Mouse (Mus musculus): ENCODE measurements around the gene Exoc3. TPM values are rescaled to one million over a fixed set of nuclear protein-coding genes. Genes with fewer than 3 reads are reported as not detected.

Exoc3 gene
- polyA plus RNA-seq, 1 experiment from 2014 or later, result 118 TPM

GRCm38 (mm10) chr13:74192613-74193012, 15.9 kb downstream of the Exoc3 start:
- no peak overlapping the region for H3K27ac ChIP-seq (ENCODE audit: low read depth, low read length)
- ATAC-seq, result 0 out of 2 replicates have a peak, but pooled peaks have one; percentile 54
- no peak overlapping the region for H3K9ac ChIP-seq (ENCODE audit: low read depth, low read length)
- 90% methylated on average over 6 of the region's 6 CpGs for WGBS
- no peak overlapping the region for H3K4me3 ChIP-seq (ENCODE audit: low read length)
- no peaks in the 10 kb centered on the region for H3K9me3 ChIP-seq (ENCODE audit: control insufficient read depth, low read length)
- peaks cover 23% of the 10 kb centered on the region for H3K36me3 ChIP-seq (ENCODE audit: control insufficient read depth, insufficient read depth, low read length)
- no peaks in the 10 kb centered on the region for H3K27me3 ChIP-seq (replicated peaks; ENCODE audit: control insufficient read depth, insufficient read depth, low read length)
- no peaks in the 10 kb centered on the region for H3K4me1 ChIP-seq (ENCODE audit: control insufficient read depth, insufficient read depth, low read depth, low read length)
- no peak overlapping the region for H3K4me2 ChIP-seq (ENCODE audit: low read length)

GRCm38 (mm10) chr13:74183011-74183695, 25.4 kb downstream of the Exoc3 start:
- Histone ChIP-seq H3K9ac (ENCODE audit: low read depth, low read length) (no peak overlapping the region), H3K9me3 (ENCODE audit: control insufficient read depth, low read length) (no peaks in the 10 kb centered on the region), H3K27ac (ENCODE audit: low read depth, low read length) (no peak overlapping the region), H3K4me2 (ENCODE audit: low read length) (no peak overlapping the region), H3K4me3 (ENCODE audit: low read length) (no peak overlapping the region), H3K36me3 (ENCODE audit: control insufficient read depth, insufficient read depth, low read length) (peaks cover 23% of the 10 kb centered on the region), H3K27me3 (replicated peaks; ENCODE audit: control insufficient read depth, insufficient read depth, low read length) (no peaks in the 10 kb centered on the region), H3K4me1 (ENCODE audit: control insufficient read depth, insufficient read depth, low read depth, low read length) (no peaks in the 10 kb centered on the region)
- 92% methylated on average over 5 of the region's 5 CpGs for WGBS
- ATAC-seq, result no peak

GRCm38 (mm10) chr13:74172036-74172435, 36.5 kb downstream of the Exoc3 start:
- Histone ChIP-seq H3K4me2 (ENCODE audit: low read length) (no peak overlapping the region), H3K27ac (ENCODE audit: low read depth, low read length) (no peak overlapping the region), H3K9ac (ENCODE audit: low read depth, low read length) (no peak overlapping the region), H3K4me3 (ENCODE audit: low read length) (no peak overlapping the region), H3K27me3 (replicated peaks; ENCODE audit: control insufficient read depth, insufficient read depth, low read length) (no peaks in the 10 kb centered on the region), H3K36me3 (ENCODE audit: control insufficient read depth, insufficient read depth, low read length) (peaks cover 38% of the 10 kb centered on the region), H3K9me3 (ENCODE audit: control insufficient read depth, low read length) (no peaks in the 10 kb centered on the region), H3K4me1 (ENCODE audit: control insufficient read depth, insufficient read depth, low read depth, low read length) (no peaks in the 10 kb centered on the region)
- ATAC-seq, result no peak
- WGBS, result 96% methylated on average over 5 of the region's 5 CpGs

- H3K4me2 ChIP-seq (ENCODE audit: low read length), result no peak overlapping the region
- H3K27me3 ChIP-seq (replicated peaks; ENCODE audit: control insufficient read depth, insufficient read depth, low read length), result no peaks in the 10 kb centered on the region
- H3K9ac ChIP-seq (ENCODE audit: low read depth, low read length), result no peak overlapping the region
- H3K27ac ChIP-seq (ENCODE audit: low read depth, low read length), result no peak overlapping the region
- peaks cover 36% of the 10 kb centered on the region for H3K36me3 ChIP-seq (ENCODE audit: control insufficient read depth, insufficient read depth, low read length)
- H3K4me1 ChIP-seq (ENCODE audit: control insufficient read depth, insufficient read depth, low read depth, low read length), result 0 out of 2 replicates have a peak, but pooled peaks cover 3% of the 10 kb centered on the region
- 92% methylated on average over 10 of the region's 10 CpGs for WGBS
- ATAC-seq, result no peak
- H3K4me3 ChIP-seq (ENCODE audit: low read length), result no peak overlapping the region
- no peaks in the 10 kb centered on the region for H3K9me3 ChIP-seq (ENCODE audit: control insufficient read depth, low read length)
These were observed 38.9 kb downstream of the Exoc3 start for GRCm38 (mm10) chr13:74169446-74170164.

GRCm38 (mm10) chr13:74167492-74167891, 41.0 kb downstream of the Exoc3 start:
- Histone ChIP-seq H3K4me1 (ENCODE audit: control insufficient read depth, insufficient read depth, low read depth, low read length) (0 out of 2 replicates have a peak, but pooled peaks cover 3% of the 10 kb centered on the region), H3K9ac (ENCODE audit: low read depth, low read length) (no peak overlapping the region), H3K27ac (ENCODE audit: low read depth, low read length) (no peak overlapping the region), H3K4me2 (ENCODE audit: low read length) (no peak overlapping the region; the same call in 1 of the 2 replicates), H3K4me3 (ENCODE audit: low read length) (no peak overlapping the region), H3K36me3 (ENCODE audit: control insufficient read depth, insufficient read depth, low read length) (peaks cover 21% of the 10 kb centered on the region), H3K27me3 (replicated peaks; ENCODE audit: control insufficient read depth, insufficient read depth, low read length) (no peaks in the 10 kb centered on the region), H3K9me3 (ENCODE audit: control insufficient read depth, low read length) (no peaks in the 10 kb centered on the region)
- 93% methylated on average over 2 of the region's 2 CpGs for WGBS
- 0 out of 2 replicates have a peak, but pooled peaks have one; percentile 5 for ATAC-seq

- Histone ChIP-seq H3K27ac (ENCODE audit: low read depth, low read length) (no peak overlapping the region), H3K4me1 (ENCODE audit: control insufficient read depth, insufficient read depth, low read depth, low read length) (0 out of 2 replicates have a peak, but pooled peaks cover 3% of the 10 kb centered on the region), H3K36me3 (ENCODE audit: control insufficient read depth, insufficient read depth, low read length) (peaks cover 18% of the 10 kb centered on the region), H3K9me3 (ENCODE audit: control insufficient read depth, low read length) (no peaks in the 10 kb centered on the region), H3K27me3 (replicated peaks; ENCODE audit: control insufficient read depth, insufficient read depth, low read length) (no peaks in the 10 kb centered on the region), H3K4me3 (ENCODE audit: low read length) (peak overlapping the region; percentile 47), H3K9ac (ENCODE audit: low read depth, low read length) (peak overlapping the region; percentile 62), H3K4me2 (ENCODE audit: low read length) (peak overlapping the region; percentile 69)
- 12% methylated on average over 9 of the region's 9 CpGs for WGBS
- ATAC-seq, result peak; percentile 68
These were observed 41.5 kb downstream of the Exoc3 start for GRCm38 (mm10) chr13:74167057-74167413.

- WGBS, result 18% methylated on average over 19 of the region's 19 CpGs
- Histone ChIP-seq H3K27ac (ENCODE audit: low read depth, low read length) (no peak overlapping the region), H3K4me2 (ENCODE audit: low read length) (peak overlapping the region; percentile 69), H3K27me3 (replicated peaks; ENCODE audit: control insufficient read depth, insufficient read depth, low read length) (no peaks in the 10 kb centered on the region), H3K9ac (ENCODE audit: low read depth, low read length) (peak overlapping the region; percentile 62), H3K4me3 (ENCODE audit: low read length) (peak overlapping the region; percentile 47), H3K4me1 (ENCODE audit: control insufficient read depth, insufficient read depth, low read depth, low read length) (0 out of 2 replicates have a peak, but pooled peaks cover 3% of the 10 kb centered on the region), H3K9me3 (ENCODE audit: control insufficient read depth, low read length) (no peaks in the 10 kb centered on the region), H3K36me3 (ENCODE audit: control insufficient read depth, insufficient read depth, low read length) (peaks cover 13% of the 10 kb centered on the region)
- peak; percentile 89 for ATAC-seq
These were observed 42.0 kb downstream of the Exoc3 start for GRCm38 (mm10) chr13:74166348-74167056.

GRCm38 (mm10) chr13:74147327-74147726, 61.2 kb downstream of the Exoc3 start:
- no peak overlapping the region for H3K4me2 ChIP-seq (ENCODE audit: low read length)
- no peak overlapping the region for H3K9ac ChIP-seq (ENCODE audit: low read depth, low read length)
- no peak overlapping the region for H3K4me3 ChIP-seq (ENCODE audit: low read length)
- ATAC-seq, result no peak
- no peaks in the 10 kb centered on the region for H3K9me3 ChIP-seq (ENCODE audit: control insufficient read depth, low read length)
- no peaks in the 10 kb centered on the region for H3K27me3 ChIP-seq (replicated peaks; ENCODE audit: control insufficient read depth, insufficient read depth, low read length)
- H3K36me3 ChIP-seq (ENCODE audit: control insufficient read depth, insufficient read depth, low read length), result no peaks in the 10 kb centered on the region
- H3K4me1 ChIP-seq (ENCODE audit: control insufficient read depth, insufficient read depth, low read depth, low read length), result no peaks in the 10 kb centered on the region
- WGBS, result 78% methylated on average over 2 of the region's 2 CpGs
- H3K27ac ChIP-seq (ENCODE audit: low read depth, low read length), result no peak overlapping the region
